Mouse (Mus musculus): ENCODE results near the gene Dnajc11. TPM values are rescaled to one million over a fixed set of nuclear protein-coding genes. Genes with fewer than 3 reads are reported as not detected.
A peak's percentile ranks its signal among the peaks of the same experiment; 100 is the strongest.

Dnajc11 gene
- polyA plus RNA-seq, 1 experiment from 2014 or later, result 61.5 TPM

GRCm38 (mm10) chr4:151902689-151903241, 30.7 kb upstream of the Dnajc11 start:
- no peaks in the 10 kb centered on the region for H3K9me3 ChIP-seq (replicated peaks)
- H3K4me2 ChIP-seq (replicated peaks), result no peak overlapping the region
- H3K36me3 ChIP-seq, result no peaks in the 10 kb centered on the region
- H3K4me3 ChIP-seq (replicated peaks), result no peak overlapping the region
- no peak overlapping the region for H3K9ac ChIP-seq
- ATAC-seq (ENCODE audit: insufficient number of reproducible peaks, low FRiP score, low TSS enrichment, low read depth), result peak; percentile 7; the same call in 1 of the 2 replicates
- peaks cover 6% of the 10 kb centered on the region; the same call in 1 of the 2 replicates for H3K27me3 ChIP-seq
- H3K27ac ChIP-seq (replicated peaks), result no peak overlapping the region
- 54% methylated on average over 14 of the region's 14 CpGs for WGBS
- peaks cover 8% of the 10 kb centered on the region; the same call in 1 of the 2 replicates for H3K4me1 ChIP-seq

- Histone ChIP-seq H3K4me3 (replicated peaks) (no peak overlapping the region), H3K36me3 (no peaks in the 10 kb centered on the region), H3K27me3 (peaks cover 6% of the 10 kb centered on the region; the same call in 1 of the 2 replicates), H3K9me3 (replicated peaks) (no peaks in the 10 kb centered on the region), H3K27ac (replicated peaks) (no peak overlapping the region), H3K9ac (no peak overlapping the region), H3K4me1 (peaks cover 8% of the 10 kb centered on the region; the same call in 1 of the 2 replicates), H3K4me2 (replicated peaks) (no peak overlapping the region)
- 38% methylated on average over 11 of the region's 11 CpGs for WGBS
- ATAC-seq (ENCODE audit: insufficient number of reproducible peaks, low FRiP score, low TSS enrichment, low read depth), result no peak
Measured at GRCm38 (mm10) chr4:151904098-151904497, 29.4 kb upstream of the Dnajc11 start.

- Histone ChIP-seq H3K27ac (replicated peaks) (no peak overlapping the region), H3K27me3 (peaks cover 6% of the 10 kb centered on the region; the same call in 1 of the 2 replicates), H3K4me1 (peaks cover 8% of the 10 kb centered on the region; the same call in 1 of the 2 replicates), H3K9ac (no peak overlapping the region), H3K36me3 (no peaks in the 10 kb centered on the region), H3K9me3 (replicated peaks) (no peaks in the 10 kb centered on the region), H3K4me3 (replicated peaks) (no peak overlapping the region), H3K4me2 (replicated peaks) (no peak overlapping the region)
- WGBS, result 81% methylated on average over 4 of the region's 4 CpGs
- no peak for ATAC-seq (ENCODE audit: insufficient number of reproducible peaks, low FRiP score, low TSS enrichment, low read depth)
Measured at GRCm38 (mm10) chr4:151905621-151906020, 27.9 kb upstream of the Dnajc11 start.

- no peak overlapping the region for H3K4me3 ChIP-seq (replicated peaks)
- H3K27me3 ChIP-seq, result peaks cover 6% of the 10 kb centered on the region; the same call in 1 of the 2 replicates
- H3K9me3 ChIP-seq (replicated peaks), result no peaks in the 10 kb centered on the region
- ATAC-seq (ENCODE audit: insufficient number of reproducible peaks, low FRiP score, low TSS enrichment, low read depth), result no peak
- H3K4me2 ChIP-seq (replicated peaks), result peak overlapping the region; percentile 25
- WGBS, result 50% methylated on average over 26 of the region's 26 CpGs
- no peak overlapping the region for H3K9ac ChIP-seq
- H3K4me1 ChIP-seq, result peaks cover 6% of the 10 kb centered on the region; the same call in 1 of the 2 replicates
- H3K36me3 ChIP-seq, result no peaks in the 10 kb centered on the region
- no peak overlapping the region for H3K27ac ChIP-seq (replicated peaks)
Measured at GRCm38 (mm10) chr4:151907577-151908343, 25.7 kb upstream of the Dnajc11 start.

GRCm38 (mm10) chr4:151908809-151909208, 24.7 kb upstream of the Dnajc11 start:
- H3K9ac ChIP-seq, result no peak overlapping the region
- 53% methylated on average over 8 of the region's 8 CpGs for WGBS
- peaks cover 3% of the 10 kb centered on the region; the same call in 1 of the 2 replicates for H3K4me1 ChIP-seq
- ATAC-seq (ENCODE audit: insufficient number of reproducible peaks, low FRiP score, low TSS enrichment, low read depth), result no peak
- H3K4me2 ChIP-seq (replicated peaks), result no peak overlapping the region
- no peaks in the 10 kb centered on the region for H3K36me3 ChIP-seq
- H3K9me3 ChIP-seq (replicated peaks), result no peaks in the 10 kb centered on the region
- H3K4me3 ChIP-seq (replicated peaks), result no peak overlapping the region
- H3K27me3 ChIP-seq, result peaks cover 6% of the 10 kb centered on the region; the same call in 1 of the 2 replicates
- no peak overlapping the region for H3K27ac ChIP-seq (replicated peaks)

GRCm38 (mm10) chr4:151916271-151916670, 17.2 kb upstream of the Dnajc11 start:
- ATAC-seq (ENCODE audit: insufficient number of reproducible peaks, low FRiP score, low TSS enrichment, low read depth), result no peak
- Histone ChIP-seq H3K27ac (replicated peaks) (no peak overlapping the region), H3K36me3 (no peaks in the 10 kb centered on the region), H3K9me3 (replicated peaks) (no peaks in the 10 kb centered on the region), H3K4me3 (replicated peaks) (no peak overlapping the region), H3K27me3 (no peaks in the 10 kb centered on the region), H3K4me2 (replicated peaks) (no peak overlapping the region), H3K4me1 (0 out of 2 replicates have a peak, but pooled peaks cover 5% of the 10 kb centered on the region), H3K9ac (no peak overlapping the region)
- WGBS, result 82% methylated on average over 10 of the region's 11 CpGs

GRCm38 (mm10) chr4:151919135-151919840, 14.2 kb upstream of the Dnajc11 start:
- no peaks in the 10 kb centered on the region for H3K9me3 ChIP-seq (replicated peaks)
- no peak overlapping the region for H3K4me3 ChIP-seq (replicated peaks)
- H3K36me3 ChIP-seq, result no peaks in the 10 kb centered on the region
- 0 out of 2 replicates have a peak, but pooled peaks cover 5% of the 10 kb centered on the region for H3K4me1 ChIP-seq
- no peak for ATAC-seq (ENCODE audit: insufficient number of reproducible peaks, low FRiP score, low TSS enrichment, low read depth)
- WGBS, result 73% methylated on average over 20 of the region's 20 CpGs
- no peaks in the 10 kb centered on the region for H3K27me3 ChIP-seq
- no peak overlapping the region for H3K27ac ChIP-seq (replicated peaks)
- H3K9ac ChIP-seq, result no peak overlapping the region
- H3K4me2 ChIP-seq (replicated peaks), result no peak overlapping the region

- no peak overlapping the region for H3K9ac ChIP-seq
- no peak overlapping the region for H3K27ac ChIP-seq (replicated peaks)
- WGBS, result 21% methylated on average over 16 of the region's 16 CpGs
- ATAC-seq (ENCODE audit: insufficient number of reproducible peaks, low FRiP score, low TSS enrichment, low read depth), result no peak
- H3K4me3 ChIP-seq (replicated peaks), result peak overlapping the region; percentile 24
- no peaks in the 10 kb centered on the region for H3K9me3 ChIP-seq (replicated peaks)
- H3K4me2 ChIP-seq (replicated peaks), result peak overlapping the region; percentile 50
- H3K36me3 ChIP-seq, result no peaks in the 10 kb centered on the region
- 0 out of 2 replicates have a peak, but pooled peaks cover 5% of the 10 kb centered on the region for H3K4me1 ChIP-seq
- no peaks in the 10 kb centered on the region for H3K27me3 ChIP-seq
Measured at GRCm38 (mm10) chr4:151919900-151920643, 13.4 kb upstream of the Dnajc11 start.

- H3K9ac ChIP-seq, result no peak overlapping the region
- no peak for ATAC-seq (ENCODE audit: insufficient number of reproducible peaks, low FRiP score, low TSS enrichment, low read depth)
- no peaks in the 10 kb centered on the region for H3K27me3 ChIP-seq
- 0 out of 2 replicates have a peak, but pooled peaks cover 5% of the 10 kb centered on the region for H3K4me1 ChIP-seq
- no peak overlapping the region for H3K4me3 ChIP-seq (replicated peaks)
- H3K9me3 ChIP-seq (replicated peaks), result no peaks in the 10 kb centered on the region
- WGBS, result 93% methylated on average over 3 of the region's 3 CpGs
- H3K4me2 ChIP-seq (replicated peaks), result no peak overlapping the region
- H3K27ac ChIP-seq (replicated peaks), result no peak overlapping the region
- H3K36me3 ChIP-seq, result no peaks in the 10 kb centered on the region
Measured at GRCm38 (mm10) chr4:151922124-151922523, 11.4 kb upstream of the Dnajc11 start.

GRCm38 (mm10) chr4:151932576-151933504, 651 bp upstream of the Dnajc11 start:
- Histone ChIP-seq H3K36me3 (no peaks in the 10 kb centered on the region), H3K4me2 (replicated peaks) (peak overlapping the region; percentile 95), H3K9me3 (replicated peaks) (no peaks in the 10 kb centered on the region), H3K4me3 (replicated peaks) (peak overlapping the region; percentile 100), H3K27me3 (no peaks in the 10 kb centered on the region), H3K4me1 (peaks cover 15% of the 10 kb centered on the region), H3K9ac (no peak overlapping the region), H3K27ac (replicated peaks) (no peak overlapping the region)
- ATAC-seq (ENCODE audit: insufficient number of reproducible peaks, low FRiP score, low TSS enrichment, low read depth), result peak; percentile 15; the same call in 1 of the 2 replicates
- WGBS, result 75% methylated on average over 13 of the region's 13 CpGs
